Mouse (Mus musculus): ENCODE data around the gene Kif2c.

Kif2c gene

DNA sequence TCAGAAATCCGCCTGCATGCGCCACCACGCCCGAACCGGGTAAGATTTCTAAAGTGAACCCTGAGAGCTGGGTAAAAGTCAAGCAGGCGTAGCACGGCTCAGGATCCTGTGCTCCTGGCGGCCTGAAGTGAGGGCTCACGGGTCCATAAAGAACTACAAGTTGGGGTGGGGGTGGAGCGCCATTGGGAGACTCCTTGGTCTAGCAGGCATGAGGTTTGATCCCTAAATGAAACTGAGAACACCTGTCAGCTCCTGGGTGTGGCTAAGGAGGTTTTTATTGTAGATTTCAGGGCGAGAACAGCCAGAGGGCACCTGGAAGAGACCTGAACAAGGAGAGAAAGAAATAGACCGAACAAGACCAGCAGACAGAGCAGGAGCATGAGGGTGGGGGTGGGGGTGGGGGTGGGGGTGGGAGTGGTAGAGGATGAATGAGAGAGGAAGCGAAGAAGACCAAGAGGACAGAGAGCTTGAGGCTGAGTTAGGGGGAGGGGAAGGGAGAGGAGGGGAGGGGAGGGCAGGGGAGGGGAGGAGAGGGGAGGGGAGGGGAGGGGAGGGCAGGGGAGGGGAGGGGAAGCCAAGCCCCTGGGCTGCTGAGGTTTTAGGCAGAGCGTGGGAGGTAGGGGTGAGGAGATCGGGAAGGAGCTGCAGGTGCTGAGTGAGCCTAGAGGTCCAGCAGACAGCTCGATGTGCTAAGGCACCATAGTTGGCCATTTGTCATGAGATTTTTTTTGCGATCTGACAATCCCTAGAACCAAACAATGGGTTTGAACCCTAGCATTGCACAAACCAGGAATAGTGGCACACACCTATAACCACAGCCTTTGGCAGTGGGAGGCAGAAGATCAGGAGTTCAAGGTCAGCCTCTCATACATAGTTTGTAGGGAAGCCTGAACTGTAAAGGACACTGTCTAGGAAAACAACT is 43.9 kb downstream of the Kif2c start:
- no peak for DNase-seq (ENCODE audit: low spot score in 2 of 2)

DNA sequence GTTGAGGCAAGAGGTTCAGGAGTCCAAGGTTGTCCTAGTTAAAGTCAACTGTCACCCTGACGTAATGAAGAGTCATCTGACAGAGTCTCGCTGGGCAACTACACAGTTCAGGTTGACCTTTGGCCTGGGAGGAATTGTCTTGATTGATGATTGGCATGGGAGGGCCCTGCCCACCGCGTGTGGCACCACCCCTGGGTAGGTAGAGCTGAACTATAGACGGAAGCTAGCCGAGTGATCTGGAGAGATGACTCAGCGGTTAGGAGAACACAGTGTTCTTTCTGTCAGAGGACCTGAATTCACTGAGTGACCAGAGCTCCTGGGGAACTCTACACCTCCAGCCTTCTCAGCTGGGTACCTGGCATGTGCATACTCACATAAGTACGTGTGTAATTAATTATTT is 46.4 kb downstream of the Kif2c start:
- DNase-seq (ENCODE audit: low spot score in 2 of 2) = peak in 1 of 2 experiments; percentile 78

DNA sequence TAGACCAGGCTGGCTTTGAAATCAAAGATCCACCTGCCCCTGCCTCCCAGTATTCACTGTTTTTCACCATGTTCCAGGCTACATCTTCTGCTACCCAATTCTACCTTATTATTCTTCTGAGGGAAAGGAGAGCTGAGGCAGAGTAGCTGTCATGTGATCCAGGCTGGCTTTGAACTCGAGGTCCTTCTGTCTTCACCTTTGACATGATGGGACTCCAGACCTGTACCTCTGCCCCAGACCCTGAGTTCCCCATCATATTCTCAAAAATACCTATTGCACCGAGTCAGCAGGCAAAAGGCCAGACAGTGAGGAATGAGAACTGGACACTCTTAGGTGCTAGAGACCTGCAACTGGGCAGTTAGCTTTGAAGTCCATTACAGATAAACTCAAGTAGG is 47.8 kb downstream of the Kif2c start:
- DNase-seq (ENCODE audit: low spot score in 2 of 2) = no peak

DNA sequence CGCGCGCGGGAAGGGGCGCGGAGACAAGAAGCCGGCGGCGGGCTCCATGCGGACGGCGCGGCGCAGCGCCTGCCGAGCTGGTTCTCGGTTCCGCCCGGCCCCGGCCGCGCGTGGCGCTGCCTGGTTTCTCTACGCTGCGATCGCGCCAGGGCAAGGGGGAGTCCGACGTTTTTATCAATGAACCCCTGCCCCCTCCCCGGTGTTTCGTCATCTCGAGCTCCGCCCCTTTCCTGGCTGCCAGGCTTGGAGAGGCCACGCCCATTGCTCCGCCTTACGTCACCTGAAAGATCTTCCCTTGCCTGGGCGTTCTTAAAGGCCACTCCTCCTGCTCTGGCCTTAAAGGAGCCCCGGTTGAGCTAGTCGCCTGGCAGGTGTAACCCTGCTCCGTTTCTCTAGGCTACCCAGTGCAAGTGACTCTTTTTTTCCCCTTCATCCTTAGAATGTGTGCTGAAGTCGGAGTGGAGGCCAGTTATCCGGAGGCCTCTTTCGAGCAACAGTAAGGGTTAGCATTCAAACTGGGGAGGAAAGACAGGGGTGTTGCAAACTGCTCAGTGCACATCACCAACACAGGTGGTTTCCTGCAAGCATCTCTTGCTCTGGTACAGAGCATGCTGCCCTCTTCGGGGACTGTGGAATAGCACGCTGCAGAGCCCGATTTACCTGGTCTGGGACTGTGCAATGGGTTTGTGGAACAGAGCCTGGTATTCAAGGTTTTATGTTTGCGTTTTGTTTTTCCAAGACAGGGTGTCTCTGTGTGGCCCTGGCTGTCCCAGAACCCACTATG is 48.4 kb downstream of the Kif2c start, which contains the start of gene Plk3:
Plk3 (minus strand) TSS at position 147 of the 784 bp plus-strand sequence.
- peak; percentile 97 to 99 for DNase-seq (ENCODE audit: low spot score in 2 of 2)

DNA sequence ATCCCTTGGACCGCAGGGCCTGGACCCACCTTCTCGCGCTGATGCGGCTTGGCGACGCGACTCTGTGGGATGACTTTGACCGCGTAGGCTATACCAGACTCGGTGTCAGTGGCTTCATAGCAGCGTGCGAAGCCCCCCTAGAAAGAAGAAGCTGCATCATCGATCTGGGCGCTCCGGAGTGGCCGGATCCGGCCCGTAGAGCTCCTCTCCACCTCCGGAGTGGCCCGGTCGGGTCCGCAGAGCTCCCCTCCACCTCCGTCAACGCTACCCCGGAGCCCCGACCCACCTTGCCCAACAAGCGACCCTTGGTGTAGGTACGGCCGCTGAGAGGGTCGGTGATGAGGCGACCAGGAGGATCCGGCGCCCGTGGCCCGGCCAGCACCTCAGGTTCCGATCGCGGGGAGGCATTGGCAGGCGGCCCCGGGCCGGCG is 49.1 kb downstream of the Kif2c start:
- no peak for DNase-seq (ENCODE audit: low spot score in 2 of 2)

DNA sequence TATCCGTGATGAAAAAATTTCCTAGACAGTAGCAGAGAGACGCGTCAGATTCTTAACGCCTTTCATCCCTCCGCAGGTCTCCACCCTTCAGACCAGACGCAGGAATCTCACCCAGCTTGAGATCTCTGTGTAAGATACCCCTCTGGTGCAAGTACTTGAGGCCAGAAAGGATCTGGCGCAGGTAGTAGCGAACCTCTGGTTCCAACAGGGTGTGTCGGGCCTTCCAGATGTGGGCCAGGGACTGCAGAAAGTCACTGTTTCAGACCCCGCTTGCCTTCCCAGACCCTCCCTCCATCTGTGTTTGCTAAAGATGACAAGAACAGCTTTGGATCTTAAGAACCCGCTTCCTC is 49.7 kb downstream of the Kif2c start:
- DNase-seq (ENCODE audit: low spot score in 2 of 2) = no peak

DNA sequence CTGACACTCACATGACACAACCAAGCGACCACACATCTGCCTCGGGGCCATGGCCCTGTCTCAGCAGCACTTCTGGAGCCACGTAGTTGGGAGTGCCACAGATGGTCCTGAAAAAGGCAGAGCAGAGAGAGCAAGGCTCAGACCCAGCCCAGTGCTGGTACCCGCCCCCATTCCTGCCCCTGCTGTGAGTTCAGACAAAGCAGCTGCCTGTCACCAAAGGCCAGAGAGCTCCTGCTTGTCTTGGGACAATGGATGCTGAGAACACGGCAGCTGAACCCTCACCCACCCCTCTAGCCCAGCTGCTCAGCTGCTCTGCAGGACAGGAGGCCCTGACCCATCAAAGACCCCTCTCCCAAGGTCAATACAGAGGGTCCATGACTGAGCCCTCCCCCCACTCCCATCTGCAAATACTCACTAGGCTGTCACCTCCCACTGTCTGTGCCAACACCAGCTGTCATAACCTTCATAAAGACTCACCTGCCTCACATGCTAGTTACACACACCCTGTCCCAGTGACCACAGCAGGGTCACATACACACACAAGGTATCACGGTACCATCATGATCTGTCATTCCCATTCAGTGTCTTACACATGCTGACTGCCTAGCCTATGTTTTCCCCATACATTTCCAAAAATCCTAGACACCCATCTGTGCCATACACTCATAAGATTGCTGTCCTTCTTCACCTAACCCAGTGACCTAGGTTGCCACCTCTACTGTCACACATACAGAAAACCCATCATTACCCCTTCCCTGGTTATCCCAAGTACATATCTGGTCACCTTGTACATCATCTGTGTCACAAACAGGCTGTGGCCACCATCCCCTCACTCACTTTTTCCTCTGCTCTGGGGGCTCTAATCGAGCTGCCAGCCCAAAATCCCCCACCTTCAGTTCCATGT is 50.3 kb downstream of the Kif2c start:
- DNase-seq (ENCODE audit: low spot score in 2 of 2) = no peak

DNA sequence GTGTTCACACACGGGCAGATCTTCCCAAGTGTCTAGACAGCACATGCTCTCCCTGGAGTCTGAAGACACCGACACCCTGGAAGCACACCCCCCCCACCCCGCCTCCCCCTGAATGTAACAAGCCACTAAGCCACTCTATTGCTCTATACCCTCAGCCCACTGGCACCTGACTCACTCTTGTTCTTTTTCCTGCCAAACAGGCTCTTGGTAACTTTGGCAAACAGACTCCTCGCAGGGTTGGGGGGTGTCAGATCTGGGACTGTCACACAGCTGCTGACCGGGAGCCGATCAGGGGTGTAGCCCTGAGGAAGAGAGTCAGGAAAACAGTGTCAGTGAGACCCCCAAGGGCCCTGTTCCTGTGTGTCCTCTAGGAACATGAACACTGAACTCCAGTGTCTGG is 51.2 kb downstream of the Kif2c start:
- no peak for DNase-seq (ENCODE audit: low spot score in 2 of 2)

DNA sequence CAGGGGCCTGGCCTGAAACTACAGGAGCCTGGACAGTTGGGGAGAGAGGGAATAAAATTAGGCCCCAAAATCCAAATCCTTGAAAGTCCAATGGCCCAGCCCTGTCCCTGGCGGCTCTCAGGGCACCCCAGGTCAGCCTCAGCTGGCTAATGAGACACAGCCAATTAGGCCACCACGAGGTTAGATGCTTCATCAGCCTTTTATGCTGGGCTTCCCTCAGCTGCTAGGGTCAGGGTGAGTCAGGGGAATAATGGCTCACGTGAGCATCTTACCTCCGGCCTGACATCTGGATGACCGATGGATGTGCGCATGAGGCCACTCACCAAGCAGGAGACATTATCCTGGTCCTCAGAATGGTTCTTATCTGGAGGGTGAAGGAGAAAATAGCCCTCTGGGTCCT is 51.6 kb downstream of the Kif2c start:
- DNase-seq (ENCODE audit: low spot score in 2 of 2) = no peak

DNA sequence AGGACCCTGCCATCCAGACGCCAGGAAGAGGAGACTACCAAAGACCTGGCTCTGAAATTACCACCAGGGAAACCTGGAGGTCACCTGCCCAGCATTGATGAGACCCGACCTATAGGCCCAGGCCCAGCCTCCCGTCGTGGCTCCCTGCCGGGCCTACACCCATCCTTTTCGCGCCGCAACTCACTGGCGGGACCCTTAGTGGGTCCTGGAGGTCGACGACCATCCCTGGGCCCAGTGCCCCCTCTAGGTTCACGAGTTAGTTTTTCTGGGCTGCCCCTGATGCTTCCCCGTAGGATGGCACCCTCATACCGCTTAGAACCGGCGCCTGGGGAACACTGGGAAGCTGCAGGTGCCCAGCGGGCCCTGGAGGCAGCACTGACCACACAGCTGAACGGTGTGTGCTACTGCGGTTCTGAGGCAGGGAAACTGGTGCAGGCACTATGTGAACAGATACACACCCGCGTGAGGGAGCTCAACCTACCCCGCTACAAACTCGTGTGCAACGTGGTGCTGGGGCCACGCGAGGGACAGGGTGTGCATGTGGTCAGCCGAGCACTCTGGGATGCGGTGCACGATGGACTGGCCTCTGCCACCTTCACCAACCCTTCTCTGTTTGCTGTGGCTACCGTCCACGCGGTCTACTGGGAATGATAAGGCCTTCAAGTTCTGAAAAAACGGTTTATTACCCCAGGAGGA is 54.3 kb downstream of the Kif2c start:
- no peak for DNase-seq (ENCODE audit: low spot score in 2 of 2)

DNA sequence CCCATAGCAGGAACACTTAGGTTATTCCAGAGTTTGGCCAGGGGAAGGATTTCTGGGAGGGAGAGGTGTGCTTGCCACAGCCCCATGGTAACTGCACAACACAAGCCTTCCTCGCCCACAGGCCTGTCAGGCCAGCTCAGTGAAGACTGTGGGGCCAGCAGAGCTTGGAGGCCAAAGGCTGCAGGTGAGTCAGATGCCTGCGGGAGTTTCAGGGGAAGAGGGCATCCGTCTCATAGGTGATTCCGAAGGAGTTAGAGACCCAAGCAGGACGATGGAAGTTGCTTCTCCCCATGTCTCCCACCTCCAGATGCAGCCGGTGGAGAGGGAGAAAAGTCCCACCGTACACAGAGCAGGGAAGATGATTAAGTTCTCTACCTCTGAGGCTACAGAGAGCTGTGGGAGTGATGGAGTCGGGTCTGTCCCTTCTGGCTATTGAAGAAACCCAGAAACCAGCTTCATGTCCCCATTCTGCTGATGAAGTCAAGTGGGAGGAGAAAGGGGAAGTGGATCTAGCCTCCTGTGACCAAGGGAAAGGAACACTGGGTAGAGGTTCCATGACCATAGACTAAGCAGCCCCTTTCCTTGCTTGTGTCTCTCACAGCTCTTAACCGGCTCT is 55.7 kb downstream of the Kif2c start, which contains the start of gene Tctex1d4:
Tctex1d4 (plus strand) TSS at position 120 of the 616 bp plus-strand sequence.
- peak in 1 of 2 experiments; percentile 60 for DNase-seq (ENCODE audit: low spot score in 2 of 2)

DNA sequence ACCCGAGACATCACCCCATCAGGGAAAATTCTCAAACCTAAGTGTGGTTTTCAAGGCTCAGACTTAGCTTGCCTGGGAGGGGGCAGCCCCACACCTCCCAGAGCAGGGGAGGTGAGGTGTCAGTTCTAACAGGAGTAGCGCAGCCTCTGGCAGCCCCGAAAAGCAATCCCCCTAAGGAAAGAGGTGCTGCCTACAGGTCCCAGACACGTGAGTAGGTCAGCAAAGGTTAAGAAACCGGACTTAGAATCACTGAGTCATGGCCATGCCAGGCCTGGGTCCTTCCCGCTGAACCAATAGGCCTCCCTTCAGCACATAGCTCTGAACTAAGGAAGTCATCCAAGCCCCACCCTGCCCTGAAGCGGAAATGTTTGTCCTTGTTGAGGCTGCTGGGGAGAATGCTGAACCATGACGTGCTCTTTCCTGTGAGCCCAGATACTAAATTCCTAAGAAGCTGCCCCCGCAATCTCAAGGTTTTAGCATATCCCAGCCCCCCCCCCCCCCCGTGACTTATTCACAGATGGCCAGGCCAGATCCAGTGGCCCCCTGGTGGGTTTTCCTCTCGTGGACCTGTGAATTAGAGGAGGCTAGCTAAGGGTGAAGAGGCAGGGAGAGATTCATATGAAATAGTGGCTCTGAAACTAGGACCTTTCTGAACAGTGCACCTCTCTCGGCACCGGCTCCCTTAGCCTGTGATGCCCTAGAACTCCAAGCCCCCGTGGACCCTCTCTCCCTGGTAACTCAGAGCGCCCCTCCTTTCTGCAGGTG is 56.3 kb downstream of the Kif2c start:
- DNase-seq (ENCODE audit: low spot score in 2 of 2) = peak; percentile 78 to 85

DNA sequence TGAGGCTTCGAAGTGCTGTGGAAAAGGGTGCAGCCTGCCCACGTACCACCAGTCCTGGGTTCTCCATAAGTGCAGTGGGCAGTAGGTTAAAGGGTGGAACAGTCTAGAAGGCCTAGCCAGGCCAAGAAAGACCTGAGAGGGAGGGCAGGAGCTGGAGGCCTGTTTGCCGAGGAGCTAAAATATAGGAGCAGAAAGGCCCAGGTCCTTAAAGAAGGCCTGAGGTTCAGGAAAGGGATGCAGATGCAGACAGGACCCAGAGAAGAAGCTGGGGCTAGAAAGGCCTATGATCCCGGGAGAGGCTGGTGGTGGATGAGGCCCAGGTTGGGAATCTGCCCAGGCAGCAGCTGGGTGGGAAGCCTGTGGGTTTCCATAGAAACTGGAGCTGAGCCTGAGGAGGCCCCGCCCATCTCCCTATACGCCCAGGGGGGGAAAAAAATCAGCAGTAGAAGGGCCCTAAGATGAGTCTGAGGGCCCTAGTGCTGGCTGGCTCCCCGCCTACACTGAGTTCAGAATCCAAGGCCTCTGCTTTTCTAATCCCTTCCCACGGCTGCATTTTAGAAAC is 57.0 kb downstream of the Kif2c start, which contains the start of gene Btbd19:
Btbd19 (minus strand) TSS at position 378 of the 562 bp plus-strand sequence.
- peak in 1 of 2 experiments; percentile 73 for DNase-seq (ENCODE audit: low spot score in 2 of 2)

DNA sequence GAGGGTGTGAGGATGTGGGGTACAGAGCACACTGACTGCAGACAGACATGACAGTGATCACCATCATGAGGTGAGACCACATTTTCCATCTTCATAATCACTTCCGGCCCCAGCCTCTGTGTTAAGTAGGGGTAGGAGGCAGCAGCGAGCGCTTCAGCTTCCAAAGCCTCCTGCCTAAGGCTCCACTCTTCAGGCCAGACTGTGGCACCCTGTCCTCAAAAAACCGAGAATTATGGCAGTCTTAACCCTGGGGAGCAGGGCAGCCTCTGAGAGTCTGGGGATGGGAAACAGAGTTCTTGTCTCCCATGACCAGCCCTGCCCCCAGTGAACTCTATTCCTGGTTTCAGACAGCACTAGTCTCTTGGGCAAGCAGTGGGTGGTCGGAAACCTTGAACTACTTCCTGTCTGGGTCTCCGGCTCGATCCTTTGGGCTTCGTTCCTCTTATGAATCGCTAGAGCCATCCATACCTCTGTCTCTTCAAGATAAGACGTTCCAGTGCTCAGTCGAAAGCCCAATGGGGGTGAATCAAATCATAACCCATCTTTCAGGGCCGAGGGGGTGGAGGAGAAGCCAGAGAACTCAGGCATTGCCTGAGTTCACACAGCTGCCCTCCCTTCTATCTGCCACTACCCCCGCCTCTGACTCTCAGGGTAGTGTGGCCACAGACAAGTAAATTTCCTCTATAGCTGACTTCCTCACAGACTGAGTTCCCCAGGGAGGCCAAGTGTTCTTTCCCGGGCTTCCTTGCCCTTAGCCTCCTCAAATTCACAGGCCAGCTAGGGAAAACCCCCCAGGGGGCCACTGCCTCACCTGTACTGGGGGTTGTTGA is 57.7 kb downstream of the Kif2c start:
- DNase-seq (ENCODE audit: low spot score in 2 of 2) = peak in 1 of 2 experiments; percentile 53

DNA sequence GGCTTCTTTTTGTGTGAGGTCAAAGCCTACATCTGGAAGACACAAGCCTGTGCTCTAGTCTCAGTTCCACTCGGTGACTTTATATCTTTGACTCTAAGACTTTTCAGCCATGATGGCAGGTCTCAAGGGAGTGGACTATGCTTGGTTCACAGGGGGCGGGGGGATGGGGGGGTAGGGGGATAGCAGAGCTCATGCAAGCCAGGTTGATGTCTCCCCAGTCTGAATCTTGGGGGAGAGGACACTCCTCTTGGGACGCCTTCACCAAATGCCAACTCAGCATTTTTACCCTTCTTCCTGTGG is 58.3 kb downstream of the Kif2c start:
- no peak for DNase-seq (ENCODE audit: low spot score in 2 of 2)

DNA sequence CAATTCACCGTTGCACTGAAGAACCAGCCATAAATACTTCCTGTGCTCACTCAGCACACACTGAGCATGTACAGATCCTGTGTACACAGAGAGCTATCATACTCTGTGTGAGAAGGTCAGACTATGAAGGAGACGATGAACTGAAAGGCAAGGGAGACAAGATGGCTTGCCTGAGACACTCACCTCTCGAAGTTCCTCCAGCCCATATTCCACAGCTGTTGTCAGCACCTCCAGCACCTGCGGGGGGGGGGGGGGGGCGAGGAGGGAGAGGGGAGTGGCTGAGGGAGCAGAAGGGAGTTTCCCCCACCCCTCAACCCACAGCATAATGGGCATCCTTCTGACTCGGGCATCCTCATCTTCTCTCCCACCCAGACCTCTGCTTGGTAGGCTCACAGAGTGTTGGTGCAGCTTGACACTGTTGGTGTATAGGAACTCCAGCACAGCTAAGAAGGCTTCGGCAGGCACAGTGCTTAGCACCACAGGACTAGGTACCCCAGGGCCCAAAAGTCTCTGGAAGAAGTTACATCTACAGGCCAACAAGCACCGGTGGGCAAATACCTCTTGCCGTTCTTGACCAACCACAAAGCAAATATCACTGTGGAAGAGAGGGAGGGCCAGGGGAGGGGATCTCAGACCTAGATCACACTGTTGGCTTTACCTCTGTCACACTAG is 58.8 kb downstream of the Kif2c start:
- no peak for DNase-seq (ENCODE audit: low spot score in 2 of 2)

DNA sequence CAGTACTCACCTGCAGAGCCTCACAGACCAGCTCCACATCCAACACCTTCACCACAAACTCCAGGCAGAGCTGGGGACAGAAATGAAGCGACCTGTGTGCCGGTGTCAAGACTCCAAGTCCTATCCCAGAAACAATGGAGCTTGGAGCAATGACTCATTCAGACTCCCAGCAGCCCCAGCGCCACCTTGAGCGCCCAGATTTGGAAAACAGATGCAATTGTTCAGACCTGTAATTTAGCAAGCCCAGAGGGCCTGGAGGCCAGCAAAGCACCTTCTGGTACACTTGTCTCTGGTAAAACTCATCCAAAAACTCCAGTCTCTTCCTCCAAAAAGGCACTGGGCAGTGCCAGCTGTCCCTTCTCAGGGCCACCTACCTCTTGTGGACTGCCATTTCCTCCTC is 60.2 kb downstream of the Kif2c start:
- no peak for DNase-seq (ENCODE audit: low spot score in 2 of 2)

Data from urinary bladder, postnatal 36 days (tissue).